Mouse (Mus musculus) hematopoietic stem cell, adult 5-6 weeks (primary cell): ENCODE data around the gene Pmel. TPM values are rescaled to one million over a fixed set of nuclear protein-coding genes. Genes with fewer than 3 reads are reported as not detected.
"Not testable (repeated sequence)": the region's sequence is repeated elsewhere in the genome, so short reads cannot be mapped to it uniquely, and the experiment has no call there.

Source experiments
- ATAC-seq, 2 experiments: fragments of 125-278 bp in 1 of 2; replicated peaks in 1 of 2; 2 replicates each; pipeline ENCODE4 v1.8.0; 2016 to 2017; ENCODE audit warnings: inconsistent platforms in 2 of 2, mild to moderate bottlenecking in 2 of 2, moderate number of reproducible peaks in 2 of 2, low read depth in 1 of 2, moderate TSS enrichment in 1 of 2; ENCODE audit not compliant: low FRiP score in 2 of 2, poor library complexity in 2 of 2, severe bottlenecking in 2 of 2, insufficient read depth in 1 of 2, low TSS enrichment in 1 of 2
- total RNA-seq: library from RNA; stranded (forward); fragments of 172-1452, 232-1000 nt; gene quantifications from 2 replicates; pipeline ENCODE4 v1.2.3, GENCODE M21; 2017

The Pmel gene
- total RNA-seq, 1 experiment from 2014 or later, result 1.2 TPM

DNA sequence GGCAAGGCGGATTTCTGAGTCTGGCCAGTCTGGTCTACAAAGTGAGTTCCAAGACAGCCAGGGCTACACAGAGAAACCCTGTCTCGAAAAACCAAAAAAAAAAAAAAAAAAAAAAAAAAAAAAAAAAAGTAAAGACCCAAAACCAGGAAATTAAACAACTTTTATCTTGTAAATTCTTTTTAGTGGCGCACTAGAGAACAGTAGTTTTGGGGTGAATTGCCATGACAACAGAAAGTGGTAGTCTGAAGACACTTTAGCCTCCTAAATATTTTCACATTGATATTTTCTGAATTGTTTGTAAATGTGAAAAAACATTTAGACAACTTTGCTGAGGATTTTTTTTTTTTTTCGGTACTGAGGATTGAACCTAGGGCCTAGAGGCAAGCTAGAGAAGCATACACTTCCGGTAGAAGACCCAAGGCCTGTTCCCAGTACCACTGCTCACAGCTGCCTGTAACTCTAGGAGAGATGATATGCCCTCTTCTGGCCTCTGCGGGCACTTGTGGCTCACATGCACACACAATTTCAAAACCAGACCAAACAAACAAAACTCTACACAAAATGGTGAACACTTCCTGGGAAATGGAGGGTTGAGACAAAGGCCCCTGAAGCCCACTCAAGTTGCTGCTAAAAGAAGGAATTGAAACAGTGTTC, 6.8 kb upstream of the Pmel start:
- no peak for ATAC-seq

DNA sequence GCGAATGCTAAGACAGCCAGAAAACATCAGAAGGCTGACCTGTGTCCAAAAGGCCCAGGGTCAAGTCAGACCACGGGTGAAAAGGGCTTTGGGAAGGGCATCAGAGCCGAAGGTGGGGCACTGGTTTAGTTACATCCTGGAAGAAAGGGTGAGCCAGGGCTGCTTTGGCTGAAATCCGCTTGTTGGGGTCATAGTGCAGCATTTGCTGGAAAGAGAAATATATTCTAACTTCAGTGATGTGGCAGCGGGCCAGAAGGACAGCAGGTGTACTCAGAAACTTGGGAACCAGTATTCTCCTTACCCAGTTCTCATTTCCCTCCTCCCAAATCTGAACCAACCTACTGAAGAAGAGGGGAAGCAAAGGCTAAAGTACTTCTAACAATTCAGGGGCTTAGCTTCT, 5.0 kb upstream of the Pmel start:
- ATAC-seq, result no peak

- no peak for ATAC-seq
Observed at GRCm38 (mm10) chr10:128699611-128700010, 4.4 kb upstream of the Pmel start.

GRCm38 (mm10) chr10:128700712-128701111, 3.3 kb upstream of the Pmel start:
- no peak for ATAC-seq

DNA sequence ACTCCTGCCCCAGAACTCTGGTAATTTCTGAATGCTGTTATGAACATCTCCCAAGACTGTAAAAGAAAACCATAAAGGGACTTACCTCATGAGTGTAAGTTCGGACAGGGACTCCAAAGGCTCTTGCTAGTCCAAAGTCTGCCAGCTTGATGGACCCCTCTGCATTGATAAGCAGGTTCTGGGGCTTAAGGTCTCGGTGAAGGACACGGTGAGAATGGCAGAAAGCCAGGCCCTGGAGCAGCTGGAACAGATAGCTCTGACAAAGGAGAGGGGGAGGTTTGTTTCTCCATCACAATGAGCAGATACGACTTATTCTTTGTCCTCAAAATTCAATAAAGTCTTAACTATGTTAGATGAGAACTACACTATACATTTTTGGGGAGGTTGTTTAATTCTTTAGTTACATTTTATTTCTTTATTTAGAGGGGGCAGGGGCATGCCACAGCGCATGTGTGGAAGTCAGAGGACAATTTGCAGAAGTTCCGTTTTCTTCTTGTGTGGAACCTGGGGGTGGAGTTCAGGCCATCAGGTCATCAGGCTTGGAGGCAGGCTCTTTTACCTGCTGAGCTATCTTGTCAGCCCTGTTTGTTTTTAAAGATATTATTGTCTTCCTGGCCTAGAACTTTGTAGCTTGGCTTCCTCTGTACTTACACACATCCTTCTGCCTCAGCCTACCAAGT, 1.5 kb upstream of the Pmel start:
- no peak for ATAC-seq

GRCm38 (mm10) chr10:128704491-128705316, 709 bp downstream of the Pmel start, which contains the start of gene Cdk2:
Gene Cdk2 (minus strand): TSS chr10:128705031.
- ATAC-seq, result peak; percentile 85 to 86

DNA sequence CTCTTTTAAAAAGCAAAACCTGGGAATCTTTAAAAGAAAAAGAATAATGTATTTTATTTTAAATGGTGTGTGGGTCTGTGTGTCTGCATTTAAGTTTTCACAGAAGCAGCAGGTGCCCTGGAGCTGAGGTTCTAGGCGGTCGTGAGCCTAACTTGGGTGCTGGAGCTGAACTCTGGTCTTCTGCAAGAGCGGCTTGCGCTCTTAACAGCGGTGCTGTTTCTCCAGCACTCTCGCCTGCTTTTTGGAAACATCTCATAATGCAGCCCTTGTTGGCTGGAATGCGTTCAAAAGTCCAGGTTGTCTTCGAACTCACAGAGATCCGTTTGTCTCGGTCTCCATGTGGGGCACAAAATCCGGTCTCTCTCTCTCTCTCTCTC, 1.3 kb downstream of the Pmel start:
- ATAC-seq, result 0 out of 4 replicates have a peak, but pooled peaks of 1 of the 2 experiments have one; percentile 23

- not testable (repeated sequence) for ATAC-seq
Observed at GRCm38 (mm10) chr10:128711318-128711717, 7.3 kb downstream of the Pmel start.

DNA sequence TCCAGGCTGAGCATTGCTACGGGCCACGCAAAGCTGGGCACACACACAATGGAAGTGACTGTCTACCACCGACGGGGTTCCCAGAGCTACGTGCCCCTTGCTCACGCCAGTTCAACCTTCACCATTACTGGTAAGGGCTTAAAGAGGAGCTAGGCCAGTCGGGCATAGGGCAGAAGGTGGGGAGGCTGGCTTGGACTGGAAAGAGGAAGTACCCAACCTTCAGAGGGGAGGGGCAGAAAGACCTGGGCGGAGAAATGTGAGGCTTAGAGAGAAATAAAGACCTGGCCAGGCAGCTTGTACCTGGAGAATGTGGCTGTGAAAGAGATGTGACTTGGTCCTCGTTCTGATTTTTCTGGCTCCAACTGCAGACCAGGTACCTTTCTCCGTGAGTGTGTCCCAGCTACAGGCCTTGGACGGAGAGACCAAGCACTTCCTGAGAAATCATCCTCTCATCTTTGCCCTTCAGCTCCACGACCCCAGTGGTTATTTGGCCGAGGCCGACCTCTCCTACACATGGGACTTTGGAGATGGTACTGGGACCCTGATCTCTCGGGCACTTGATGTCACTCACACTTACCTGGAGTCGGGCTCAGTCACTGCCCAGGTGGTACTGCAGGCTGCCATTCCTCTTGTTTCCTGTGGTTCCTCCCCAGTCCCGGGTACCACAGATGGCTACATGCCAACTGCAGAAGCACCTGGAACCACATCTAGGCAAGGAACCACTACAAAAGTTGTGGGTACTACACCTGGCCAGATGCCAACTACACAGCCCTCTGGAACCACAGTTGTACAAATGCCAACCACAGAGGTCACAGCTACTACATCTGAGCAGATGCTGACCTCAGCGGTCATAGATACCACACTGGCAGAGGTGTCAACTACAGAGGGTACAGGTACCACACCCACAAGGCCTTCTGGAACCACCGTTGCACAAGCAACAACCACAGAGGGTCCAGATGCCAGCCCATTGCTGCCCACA, 11.9 kb downstream of the Pmel start:
- ATAC-seq, result peak; percentile 92 to 93

GRCm38 (mm10) chr10:128725466-128725865, 21.5 kb downstream of the Pmel start:
- ATAC-seq, result not testable (repeated sequence)

- no peak for ATAC-seq
Observed at GRCm38 (mm10) chr10:128728059-128728458, 24.1 kb downstream of the Pmel start.

DNA sequence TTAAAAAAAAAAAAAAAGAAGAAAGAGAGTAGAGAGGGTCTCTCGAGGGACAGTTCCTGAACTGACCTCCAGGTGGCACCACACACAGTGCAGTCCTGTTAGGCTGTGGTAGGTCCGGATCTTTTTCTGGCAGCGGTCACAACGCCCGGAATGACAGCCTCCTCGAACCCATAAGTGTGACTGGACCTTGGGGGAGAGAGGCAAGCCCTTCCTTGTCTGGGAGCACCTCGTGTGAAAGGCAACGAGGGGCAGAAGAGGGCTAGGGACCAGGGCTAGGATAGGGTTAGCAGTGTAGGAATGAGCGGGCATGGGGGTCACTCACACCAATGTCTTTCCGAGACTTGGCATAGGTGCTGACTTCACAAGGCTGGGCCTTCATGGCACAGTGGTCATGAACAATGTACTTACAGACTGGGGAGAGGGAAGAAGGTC, 27.0 kb downstream of the Pmel start:
- ATAC-seq, result peak; percentile 88

DNA sequence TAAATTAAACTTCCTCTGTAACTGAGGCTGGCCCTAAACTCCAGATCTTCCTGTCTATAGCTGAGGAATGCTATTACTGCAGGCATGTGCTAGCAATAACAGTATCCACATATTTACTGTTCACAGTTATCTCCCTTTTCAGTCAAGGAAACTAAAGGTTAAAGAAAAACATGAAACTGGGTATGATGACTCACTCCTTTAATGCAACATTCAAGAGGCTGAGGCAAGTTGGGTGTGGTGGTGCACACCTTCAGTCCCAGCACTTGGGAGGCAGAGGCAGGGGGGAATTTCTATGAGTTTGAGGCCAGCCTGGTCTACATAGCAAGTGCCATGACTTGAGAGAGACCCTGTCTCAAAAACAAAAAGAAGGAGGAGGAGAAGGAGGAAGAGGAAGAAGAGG, 28.0 kb downstream of the Pmel start:
- no peak for ATAC-seq

GRCm38 (mm10) chr10:128737435-128737834, 33.4 kb downstream of the Pmel start:
- ATAC-seq, result no peak

DNA sequence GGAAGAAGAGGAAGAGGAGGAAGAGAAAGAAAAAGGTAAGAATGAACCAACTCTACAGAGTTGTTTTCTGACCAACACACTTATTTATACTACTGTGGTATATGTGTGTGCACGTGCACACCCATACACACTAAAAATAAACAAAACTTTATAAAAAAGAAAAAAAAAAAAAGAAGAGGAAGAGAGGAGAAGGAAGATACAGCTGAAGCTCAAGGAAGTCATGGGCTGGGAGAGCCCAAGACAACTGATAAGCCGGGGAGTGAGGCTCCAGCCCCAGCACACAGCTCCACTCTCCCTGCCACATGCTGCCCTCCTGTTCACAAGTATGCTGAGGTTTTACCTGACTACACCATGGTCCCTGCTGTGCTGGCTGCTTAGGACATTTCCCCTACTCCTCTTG, 36.3 kb downstream of the Pmel start:
- no peak for ATAC-seq

- ATAC-seq, result no peak
Observed at GRCm38 (mm10) chr10:128742616-128743015, 38.6 kb downstream of the Pmel start.

GRCm38 (mm10) chr10:128743235-128743634, 39.2 kb downstream of the Pmel start:
- peak; percentile 34 to 35; a peak in 2 of 4 replicates for ATAC-seq
